ENCODE assay signal across 20 mouse cellular contexts in the genomic region with DNA sequence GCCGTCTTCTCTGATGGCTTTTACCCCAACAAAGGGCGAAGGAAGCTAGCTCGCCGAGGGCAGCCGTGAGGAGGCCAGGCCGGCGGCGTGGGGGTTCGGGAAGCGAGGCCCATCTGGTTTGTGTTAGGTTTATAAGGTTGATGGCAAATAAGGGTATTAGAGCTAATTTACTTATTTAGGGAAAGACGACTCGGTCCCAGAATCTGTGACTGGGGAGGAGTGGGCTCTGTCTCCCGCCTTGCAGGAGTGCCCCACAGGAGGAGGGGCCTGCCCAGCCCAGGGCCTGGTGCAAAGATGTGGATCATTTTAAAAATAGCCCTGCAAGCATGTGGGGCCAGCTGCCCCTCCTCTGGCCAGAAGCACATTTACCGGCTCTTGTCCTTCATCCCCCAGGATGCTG.
DNase-seq lines count a peak whose midpoint lies in the region; ATAC-seq lines count a peak whose summit lies in the region.
"Had no signal": no experiment of that assay in that cellular context is flagged by ENCODE, and none has a peak within 500 bp of the region (broad histone marks: within the 10 kb centered on the region; RNA-seq: fewer than 3 reads in every experiment).

No protein-coding gene starts in this region.

- peaks cover 8% of the 10 kb centered on the region; the same call in 1 of the 2 replicates for H3K4me1 ChIP-seq in forebrain, embryonic 10.5 days
- no peaks in the 10 kb centered on the region for H3K4me1 ChIP-seq in forebrain, embryonic 14.5 days (ENCODE audit: control insufficient read depth, insufficient read depth, low read length)
- no peaks in the 10 kb centered on the region for H3K4me1 ChIP-seq in embryonic facial prominence, embryonic 11.5 days (ENCODE audit: control insufficient read depth, insufficient read depth, low read length)
- H3K4me1 ChIP-seq in embryonic facial prominence, embryonic 15.5 days, result peaks cover 8% of the 10 kb centered on the region; the same call in 1 of the 2 replicates
- H3K4me1 ChIP-seq in limb, embryonic 12.5 days (replicated peaks), result peaks cover 27% of the 10 kb centered on the region
- H3K4me1 ChIP-seq: forebrain, embryonic 13.5 days had no signal

- peak overlapping the region; percentile 30; the same call in 1 of the 2 replicates for H3K27ac ChIP-seq in forebrain, embryonic 10.5 days
- no peak overlapping the region for H3K27ac ChIP-seq in forebrain, embryonic 14.5 days (ENCODE audit: low read depth, low read length)
- H3K27ac ChIP-seq in embryonic facial prominence, embryonic 11.5 days (replicated peaks; ENCODE audit: low read depth, low read length), result 0 out of 2 replicates have a peak overlapping the region, but pooled peaks have one; percentile 16
- no peak overlapping the region for H3K27ac ChIP-seq in embryonic facial prominence, embryonic 15.5 days (replicated peaks)
- no peak overlapping the region for H3K27ac ChIP-seq in limb, embryonic 12.5 days
- H3K27ac ChIP-seq: forebrain, embryonic 13.5 days; hindbrain, embryonic 10.5 days; hindbrain, embryonic 14.5 days; intestine, embryonic 15.5 days had no signal

- no peak overlapping the region for H3K4me2 ChIP-seq in forebrain, embryonic 14.5 days (ENCODE audit: low read length)
- H3K4me2 ChIP-seq in embryonic facial prominence, embryonic 11.5 days (ENCODE audit: low read depth, low read length), result no peak overlapping the region
- no peak overlapping the region for H3K4me2 ChIP-seq in embryonic facial prominence, embryonic 15.5 days (replicated peaks)
- peak overlapping the region; percentile 26 for H3K4me2 ChIP-seq in limb, embryonic 12.5 days
- H3K4me2 ChIP-seq: forebrain, embryonic 13.5 days; heart, embryonic 12.5 days; hindbrain, embryonic 14.5 days; intestine, embryonic 15.5 days had no signal

- no peak overlapping the region for H3K4me3 ChIP-seq in forebrain, embryonic 10.5 days
- H3K4me3 ChIP-seq in forebrain, embryonic 14.5 days (ENCODE audit: low read depth, low read length), result no peak overlapping the region
- H3K4me3 ChIP-seq in embryonic facial prominence, embryonic 11.5 days (ENCODE audit: low read depth, low read length), result no peak overlapping the region
- H3K4me3 ChIP-seq in embryonic facial prominence, embryonic 15.5 days (replicated peaks), result no peak overlapping the region
- no peak overlapping the region for H3K4me3 ChIP-seq in limb, embryonic 12.5 days (replicated peaks)
- H3K4me3 ChIP-seq: forebrain, embryonic 13.5 days; heart, embryonic 12.5 days; hindbrain, embryonic 10.5 days; intestine, embryonic 15.5 days had no signal

- H3K9me3 ChIP-seq in forebrain, embryonic 10.5 days, result no peaks in the 10 kb centered on the region
- no peaks in the 10 kb centered on the region for H3K9me3 ChIP-seq in forebrain, embryonic 14.5 days (replicated peaks; ENCODE audit: control insufficient read depth, low read length)
- no peaks in the 10 kb centered on the region for H3K9me3 ChIP-seq in embryonic facial prominence, embryonic 11.5 days (replicated peaks; ENCODE audit: control insufficient read depth, low read length)
- H3K9me3 ChIP-seq in embryonic facial prominence, embryonic 15.5 days (replicated peaks), result no peaks in the 10 kb centered on the region
- no peaks in the 10 kb centered on the region for H3K9me3 ChIP-seq in limb, embryonic 12.5 days
- H3K9me3 ChIP-seq: forebrain, embryonic 13.5 days; heart, embryonic 12.5 days; hindbrain, embryonic 10.5 days; intestine, embryonic 15.5 days had no signal

- no peak for ATAC-seq in forebrain, embryonic 14.5 days
- ATAC-seq in embryonic facial prominence, embryonic 11.5 days (replicated peaks; ENCODE audit: insufficient number of reproducible peaks, low FRiP score, low TSS enrichment, low read depth), result 0 out of 2 replicates have a peak, but pooled peaks have one; percentile 70
- peak; percentile 67; the same call in 1 of the 2 replicates for ATAC-seq in embryonic facial prominence, embryonic 15.5 days (ENCODE audit: insufficient number of reproducible peaks, low FRiP score, low TSS enrichment, low read depth)
- ATAC-seq in limb, embryonic 12.5 days (ENCODE audit: insufficient number of reproducible peaks, insufficient read depth, low FRiP score, low TSS enrichment, low read depth), result peak; percentile 33; the same call in 1 of the 2 replicates
- ATAC-seq: activated CD4-positive, CD25-positive, alpha-beta regulatory T cell, adult 4 months; forebrain, embryonic 13.5 days; intestine, embryonic 15.5 days had no signal

- peaks cover 64% of the 10 kb centered on the region for H3K27me3 ChIP-seq in forebrain, embryonic 10.5 days (ENCODE audit: poor library complexity, severe bottlenecking)
- peaks cover 7% of the 10 kb centered on the region; the same call in 1 of the 2 replicates for H3K27me3 ChIP-seq in forebrain, embryonic 14.5 days (replicated peaks; ENCODE audit: control insufficient read depth, insufficient read depth, low read length)
- no peaks in the 10 kb centered on the region for H3K27me3 ChIP-seq in embryonic facial prominence, embryonic 11.5 days (ENCODE audit: control insufficient read depth, insufficient read depth, low read length)
- H3K27me3 ChIP-seq in embryonic facial prominence, embryonic 15.5 days, result peaks cover 28% of the 10 kb centered on the region
- peaks cover 83% of the 10 kb centered on the region for H3K27me3 ChIP-seq in limb, embryonic 12.5 days
- H3K27me3 ChIP-seq: intestine, embryonic 15.5 days had no signal

- no peak for DNase-seq in forebrain, embryonic 10.5 days (ENCODE audit: extremely low spot score, low spot score)
- no peak for DNase-seq in forebrain, embryonic 14.5 days (ENCODE audit: low spot score)
- peak; percentile 85 for DNase-seq in embryonic facial prominence, embryonic 11.5 days (ENCODE audit: low spot score)
- no peak for DNase-seq in frontal cortex, postnatal 36 days (ENCODE audit: low spot score in 2 of 2)
- DNase-seq in T-cell, adult 2 months (ENCODE audit: low spot score), result no peak
- no peak for DNase-seq in left cerebral cortex, adult 11 months (ENCODE audit: low spot score)
- DNase-seq: adrenal gland, postnatal 14 days; cerebellum, adult 18-20 months; cerebellum, postnatal 10 days; gastrocnemius, postnatal 10 days; heart, adult 18-20 months; kidney, adult 18-20 months had no signal

- 63% methylated on average over 14 of the region's 14 CpGs for WGBS in forebrain, embryonic 10.5 days
- 84% methylated on average over 14 of the region's 14 CpGs for WGBS in forebrain, embryonic 14.5 days
- 27% methylated on average over 14 of the region's 14 CpGs for WGBS in embryonic facial prominence, embryonic 11.5 days
- WGBS in embryonic facial prominence, embryonic 15.5 days, result 28% methylated on average over 14 of the region's 14 CpGs
- WGBS in limb, embryonic 12.5 days, result 19% methylated on average over 14 of the region's 14 CpGs

- H3K36me3 ChIP-seq in forebrain, embryonic 10.5 days (replicated peaks), result no peaks in the 10 kb centered on the region
- H3K36me3 ChIP-seq in forebrain, embryonic 14.5 days (ENCODE audit: control insufficient read depth, insufficient read depth, low read length), result no peaks in the 10 kb centered on the region
- H3K36me3 ChIP-seq in embryonic facial prominence, embryonic 11.5 days (replicated peaks; ENCODE audit: control insufficient read depth, insufficient read depth, low read depth, low read length), result no peaks in the 10 kb centered on the region
- no peaks in the 10 kb centered on the region for H3K36me3 ChIP-seq in embryonic facial prominence, embryonic 15.5 days
- no peaks in the 10 kb centered on the region for H3K36me3 ChIP-seq in limb, embryonic 12.5 days
- H3K36me3 ChIP-seq: heart, embryonic 12.5 days; hindbrain, embryonic 10.5 days; intestine, embryonic 15.5 days had no signal

- no peak overlapping the region for H3K9ac ChIP-seq in forebrain, embryonic 14.5 days (ENCODE audit: low read length)
- no peak overlapping the region for H3K9ac ChIP-seq in embryonic facial prominence, embryonic 11.5 days (replicated peaks; ENCODE audit: low read length)
- H3K9ac ChIP-seq in embryonic facial prominence, embryonic 15.5 days, result no peak overlapping the region
- H3K9ac ChIP-seq in limb, embryonic 12.5 days (replicated peaks), result 0 out of 2 replicates have a peak overlapping the region, but pooled peaks have one; percentile 4
- H3K9ac ChIP-seq: forebrain, embryonic 13.5 days; heart, embryonic 12.5 days; hindbrain, embryonic 14.5 days; intestine, embryonic 15.5 days had no signal

Comparison
In these comparisons a context has a peak if more than half of its experiments do, and no peak if none do; other contexts are left out.
1. H3K27ac ChIP-seq: peak in forebrain, embryonic 10.5 days (single experiment) and embryonic facial prominence, embryonic 11.5 days (single experiment); none in forebrain, embryonic 14.5 days (single experiment), embryonic facial prominence, embryonic 15.5 days (single experiment) and limb, embryonic 12.5 days (single experiment).